Mouse (Mus musculus) leukemia stem cell, adult 10-12 weeks (primary cell): ENCODE measurements around the gene A4gnt. TPM values are rescaled to one million over a fixed set of nuclear protein-coding genes. Genes with fewer than 3 reads are reported as not detected.

ENCODE experiments used
- polyA plus RNA-seq: library from polyadenylated mRNA; stranded (reverse); fragments of >175 nt; gene quantifications from 2 replicates; pipeline ENCODE4 v1.2.3, GENCODE M21; 2012; ENCODE audit warnings: low replicate concordance

A4gnt gene
- polyA plus RNA-seq = not detected in 2 replicates

GRCm38 (mm10) chr9:99612202-99612601 lies at the start of gene A4gnt:
Gene A4gnt, plus strand, starts transcription at chr9:99612502.

GRCm38 (mm10) chr9:99568347-99569070 lies 43.8 kb upstream of the A4gnt start, which contains the start of gene Armc8:
Gene Armc8, minus strand, starts transcription at chr9:99568899.

GRCm38 (mm10) chr9:99575677-99576480 lies 36.4 kb upstream of the A4gnt start, which contains the start of gene Dbr1:
Gene Dbr1, plus strand, starts transcription at chr9:99575799.

GRCm38 (mm10) chr9:99629281-99630011 lies 17.1 kb downstream of the A4gnt start, which contains the start of gene Dzip1l:
Gene Dzip1l, plus strand, starts transcription at chr9:99629496.

Other genes starting within 250 kb of the A4gnt start
- gene Mras, start 175.1 kb upstream of the A4gnt start, polyA plus RNA-seq = 0.67 and 0.83 TPM in 2 replicates
- not detected in 2 replicates for gene Nme9, start 161.0 kb upstream of the A4gnt start, polyA plus RNA-seq
- 0.73 and 3.0 TPM in 2 replicates for gene Armc8, start 43.6 kb upstream of the A4gnt start, polyA plus RNA-seq
- 56.4 and 96.7 TPM in 2 replicates for gene Dbr1, start 36.7 kb upstream of the A4gnt start, polyA plus RNA-seq
- 0.06 and 0.11 TPM in 2 replicates for gene Dzip1l, start 17.0 kb downstream of the A4gnt start, polyA plus RNA-seq
- gene Cldn18, start 104.8 kb downstream of the A4gnt start, polyA plus RNA-seq = 0.20 TPM in 1 of 2 replicates, not detected in the other